ENCODE assay signal across 10 mouse cellular contexts in the genomic region with DNA sequence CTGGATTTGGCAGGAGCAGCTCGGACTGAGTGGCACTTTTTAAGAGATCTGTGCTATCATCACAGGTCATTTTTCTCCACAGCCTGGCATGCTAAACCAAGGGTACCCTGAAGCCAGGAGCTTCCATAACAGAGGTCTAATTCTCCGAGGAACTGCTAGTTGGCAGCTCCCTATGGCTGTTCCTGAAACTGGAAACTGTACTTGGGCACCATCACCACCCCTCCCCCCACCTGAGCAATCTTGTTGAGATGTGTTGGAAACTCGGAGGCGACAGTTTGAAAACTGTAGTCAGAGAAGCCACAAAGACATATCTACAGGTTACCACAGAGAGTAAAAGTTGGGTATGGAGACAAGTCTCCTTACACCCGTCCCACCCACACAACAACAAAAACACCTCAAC.
DNase-seq lines count a peak whose midpoint lies in the region; ATAC-seq and TF ChIP-seq lines count a peak whose summit lies in the region.
"Had no signal": no experiment of that assay in that cellular context is flagged by ENCODE, and none has a peak within 500 bp of the region (broad histone marks: within the 10 kb centered on the region; RNA-seq: fewer than 3 reads in every experiment).

No protein-coding gene starts in this region.

- peak overlapping the region; percentile 51 for H3K4me2 ChIP-seq in heart, embryonic 14.5 days (ENCODE audit: low read length)
- H3K4me2 ChIP-seq: hindbrain, embryonic 15.5 days had no signal

- no peak for TF ChIP-seq POLR2A in testis, adult 2 months (IDR thresholded peaks at IDR 0.05; ENCODE audit: control insufficient read depth, low read depth, low read length)

- no peak overlapping the region for H3K27ac ChIP-seq in heart, embryonic 14.5 days (replicated peaks in 1 of 2; ENCODE audit: control insufficient read depth in 1 of 2, insufficient read depth in 1 of 2, low read depth in 2 of 2, low read length in 2 of 2)
- H3K27ac ChIP-seq in testis, adult 2 months (ENCODE audit: control insufficient read depth, insufficient read depth, low read depth, low read length): no peak overlapping the region
- H3K27ac ChIP-seq: hindbrain, embryonic 15.5 days had no signal

- H3K4me3 ChIP-seq in heart, embryonic 14.5 days (ENCODE audit: control insufficient read depth in 1 of 2, insufficient read depth in 1 of 2, low read depth in 1 of 2, low read length in 2 of 2): no peak overlapping the region
- peak overlapping the region; percentile 33 for H3K4me3 ChIP-seq in testis, adult 2 months (ENCODE audit: control insufficient read depth, low read depth, low read length)
- H3K4me3 ChIP-seq: hindbrain, embryonic 15.5 days had no signal

- peaks cover 2 to 6% of the 10 kb centered on the region in 2 experiments; a peak in 2 of 4 replicates for H3K4me1 ChIP-seq in heart, embryonic 14.5 days (ENCODE audit: control insufficient read depth in 2 of 2, insufficient read depth in 2 of 2, low read length in 2 of 2)
- peaks cover 11% of the 10 kb centered on the region for H3K4me1 ChIP-seq in testis, adult 2 months (ENCODE audit: control insufficient read depth, insufficient read depth, low read length)
- H3K4me1 ChIP-seq: hindbrain, embryonic 15.5 days had no signal

- H3K36me3 ChIP-seq in heart, embryonic 14.5 days (ENCODE audit: control insufficient read depth, insufficient read depth, low read length): no peaks in the 10 kb centered on the region
- no peaks in the 10 kb centered on the region for H3K36me3 ChIP-seq in testis, adult 2 months (ENCODE audit: control insufficient read depth, insufficient read depth, low read length)
- H3K36me3 ChIP-seq: hindbrain, embryonic 15.5 days had no signal

- no peaks in the 10 kb centered on the region for H3K9me3 ChIP-seq in heart, embryonic 14.5 days (ENCODE audit: control insufficient read depth, low read length)
- H3K9me3 ChIP-seq: hindbrain, embryonic 15.5 days had no signal

- ATAC-seq in heart, embryonic 14.5 days (ENCODE audit: insufficient number of reproducible peaks, insufficient read depth, low FRiP score, low read depth): no peak
- ATAC-seq: Patski had no signal

- 50% methylated on average over 5 of the region's 5 CpGs for WGBS in heart, embryonic 14.5 days

- DNase-seq in heart, adult 9 months (ENCODE audit: low spot score in 2 of 2): no peak
- DNase-seq in testis, postnatal 10 days (ENCODE audit: low spot score): no peak
- peak; percentile 72 for DNase-seq in induced T-regulatory cell, adult 2 months (ENCODE audit: low read depth)
- no peak for DNase-seq in frontal cortex, adult 2 months (ENCODE audit: extremely low spot score in 1 of 2, low spot score in 1 of 2)
- DNase-seq in urinary bladder, postnatal 10 days (ENCODE audit: low spot score): no peak
- DNase-seq: lung, postnatal 36 days had no signal

- no peaks in the 10 kb centered on the region for H3K27me3 ChIP-seq in heart, embryonic 14.5 days (ENCODE audit: control insufficient read depth, insufficient read depth, low read length)
- H3K27me3 ChIP-seq in testis, adult 2 months (ENCODE audit: control insufficient read depth, insufficient read depth, low read length): no peaks in the 10 kb centered on the region
- H3K27me3 ChIP-seq: hindbrain, embryonic 15.5 days had no signal

- peak overlapping the region; percentile 34; the same call in 1 of the 2 replicates for H3K9ac ChIP-seq in heart, embryonic 14.5 days (ENCODE audit: low read length)
- H3K9ac ChIP-seq: hindbrain, embryonic 15.5 days had no signal

- no peak for TF ChIP-seq CTCF in testis, adult 2 months (IDR thresholded peaks at IDR 0.05; ENCODE audit: control insufficient read depth, insufficient read depth, insufficient replicate concordance, low read depth, low read length)
